Mouse (Mus musculus): ENCODE results near the gene B9d2. TPM values are rescaled to one million over a fixed set of nuclear protein-coding genes. Genes with fewer than 3 reads are reported as not detected.
A peak's percentile ranks its signal among the peaks of the same experiment; 100 is the strongest.

B9d2 gene
- total and polyA plus RNA-seq, 2 experiments, result 4.2 to 21.0 TPM

GRCm38 (mm10) chr7:25675405-25675804 lies 5.2 kb upstream of the B9d2 start:
- peaks cover 4% of the 10 kb centered on the region; the same call in 1 of the 2 replicates for H3K27me3 ChIP-seq (ENCODE audit: control insufficient read depth, insufficient read depth, low read length)
- WGBS, result 50% methylated on average over 6 of the region's 6 CpGs
- H3K9ac ChIP-seq (ENCODE audit: low read depth, low read length), result no peak overlapping the region
- H3K36me3 ChIP-seq (ENCODE audit: control insufficient read depth, insufficient read depth, low read length), result no peaks in the 10 kb centered on the region
- no peak for TF ChIP-seq CTCF (IDR thresholded peaks at IDR 0.05; ENCODE audit: low read depth, low read length)
- no peak for TF ChIP-seq POLR2A (IDR thresholded peaks at IDR 0.05; ENCODE audit: extremely low read depth, insufficient read depth, low read length)
- no peak overlapping the region for H3K27ac ChIP-seq (replicated peaks; ENCODE audit: insufficient read depth, low read depth, low read length)
- H3K4me1 ChIP-seq (ENCODE audit: control insufficient read depth, insufficient read depth, low read length), result peaks cover 4% of the 10 kb centered on the region
- DNase-seq (ENCODE audit: extremely low read depth, low read depth, low spot score), result no peak
- no peaks in the 10 kb centered on the region for H3K79me2 ChIP-seq (ENCODE audit: control insufficient read depth, insufficient read depth, low read length)
- H3K4me3 ChIP-seq (ENCODE audit: insufficient read depth, low read depth, low read length), result no peak overlapping the region

- DNase-seq (ENCODE audit: extremely low read depth, low read depth, low spot score), result peak; percentile 83
- no peak overlapping the region for H3K9ac ChIP-seq (ENCODE audit: low read depth, low read length)
- WGBS, result 24% methylated on average over 15 of the region's 15 CpGs
- H3K27ac ChIP-seq (replicated peaks; ENCODE audit: insufficient read depth, low read depth, low read length), result no peak overlapping the region
- H3K4me3 ChIP-seq (ENCODE audit: insufficient read depth, low read depth, low read length), result no peak overlapping the region
- TF ChIP-seq CTCF (IDR thresholded peaks at IDR 0.05; ENCODE audit: low read depth, low read length), result no peak
- no peak for TF ChIP-seq POLR2A (IDR thresholded peaks at IDR 0.05; ENCODE audit: extremely low read depth, insufficient read depth, low read length)
- peaks cover 4% of the 10 kb centered on the region for H3K4me1 ChIP-seq (ENCODE audit: control insufficient read depth, insufficient read depth, low read length)
- peaks cover 4% of the 10 kb centered on the region; the same call in 1 of the 2 replicates for H3K27me3 ChIP-seq (ENCODE audit: control insufficient read depth, insufficient read depth, low read length)
- no peaks in the 10 kb centered on the region for H3K79me2 ChIP-seq (ENCODE audit: control insufficient read depth, insufficient read depth, low read length)
- H3K36me3 ChIP-seq (ENCODE audit: control insufficient read depth, insufficient read depth, low read length), result no peaks in the 10 kb centered on the region
Observed at GRCm38 (mm10) chr7:25676085-25676781, 4.3 kb upstream of the B9d2 start.

DNA sequence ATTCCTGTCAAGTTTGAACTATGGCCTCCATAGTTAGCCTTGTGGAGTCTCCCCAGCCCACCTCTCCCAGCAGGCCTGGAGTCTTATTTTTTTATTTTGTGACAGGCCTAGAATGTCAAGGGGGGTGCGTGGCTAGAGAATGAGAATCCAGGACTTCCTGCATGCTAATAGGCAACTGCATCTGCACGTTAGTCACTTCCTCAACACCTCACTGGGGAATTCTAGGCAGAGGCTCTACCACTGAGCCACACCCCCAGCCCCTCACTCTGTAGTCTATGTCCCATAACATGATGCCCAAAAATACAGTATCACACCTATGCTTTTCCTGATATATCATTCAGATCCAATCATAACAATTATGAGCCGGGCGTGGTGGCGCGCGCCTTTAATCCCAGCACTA lies 3.6 kb upstream of the B9d2 start:
- Histone ChIP-seq H3K4me3 (ENCODE audit: insufficient read depth, low read depth, low read length) (no peak overlapping the region), H3K79me2 (ENCODE audit: control insufficient read depth, insufficient read depth, low read length) (no peaks in the 10 kb centered on the region), H3K36me3 (ENCODE audit: control insufficient read depth, insufficient read depth, low read length) (no peaks in the 10 kb centered on the region), H3K9ac (ENCODE audit: low read depth, low read length) (no peak overlapping the region), H3K27ac (replicated peaks; ENCODE audit: insufficient read depth, low read depth, low read length) (no peak overlapping the region), H3K4me1 (ENCODE audit: control insufficient read depth, insufficient read depth, low read length) (peaks cover 4% of the 10 kb centered on the region), H3K27me3 (ENCODE audit: control insufficient read depth, insufficient read depth, low read length) (peaks cover 4% of the 10 kb centered on the region; the same call in 1 of the 2 replicates)
- no peak for TF ChIP-seq CTCF (IDR thresholded peaks at IDR 0.05; ENCODE audit: low read depth, low read length)
- no peak for TF ChIP-seq POLR2A (IDR thresholded peaks at IDR 0.05; ENCODE audit: extremely low read depth, insufficient read depth, low read length)
- DNase-seq (ENCODE audit: extremely low read depth, low read depth, low spot score), result no peak
- WGBS, result 91% methylated on average over 7 of the region's 7 CpGs

DNA sequence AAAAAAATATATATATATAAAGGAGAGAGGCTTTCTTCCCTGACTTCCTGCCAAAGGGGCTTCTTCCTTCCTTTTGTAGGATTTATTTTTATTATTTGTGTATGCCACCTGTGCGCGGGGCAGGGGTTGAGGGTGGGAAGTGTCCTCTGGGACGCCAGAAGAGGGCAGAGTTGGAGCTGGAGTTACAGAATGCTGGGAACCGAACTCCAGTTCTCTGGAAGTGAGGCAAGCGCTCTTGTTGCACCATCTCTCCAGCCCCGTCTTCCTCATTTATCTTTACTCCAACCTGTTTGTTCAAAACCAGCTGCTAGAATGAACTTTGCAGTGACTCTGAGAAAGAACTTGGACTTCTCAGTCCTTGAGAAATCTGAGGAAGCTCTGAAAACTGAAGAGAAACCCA lies 609 bp upstream of the B9d2 start:
- WGBS, result 6% methylated on average over 6 of the region's 6 CpGs
- H3K27ac ChIP-seq (replicated peaks; ENCODE audit: insufficient read depth, low read depth, low read length), result no peak overlapping the region
- no peak overlapping the region for H3K4me3 ChIP-seq (ENCODE audit: insufficient read depth, low read depth, low read length)
- H3K36me3 ChIP-seq (ENCODE audit: control insufficient read depth, insufficient read depth, low read length), result no peaks in the 10 kb centered on the region
- H3K79me2 ChIP-seq (ENCODE audit: control insufficient read depth, insufficient read depth, low read length), result no peaks in the 10 kb centered on the region
- H3K27me3 ChIP-seq (ENCODE audit: control insufficient read depth, insufficient read depth, low read length), result peaks cover 1% of the 10 kb centered on the region; the same call in 1 of the 2 replicates
- peak; percentile 45 for DNase-seq (ENCODE audit: extremely low read depth, low read depth, low spot score)
- no peak overlapping the region for H3K9ac ChIP-seq (ENCODE audit: low read depth, low read length)
- H3K4me1 ChIP-seq (ENCODE audit: control insufficient read depth, insufficient read depth, low read length), result peaks cover 6% of the 10 kb centered on the region
- TF ChIP-seq CTCF (IDR thresholded peaks at IDR 0.05; ENCODE audit: low read depth, low read length) (peak; percentile 50), POLR2A (IDR thresholded peaks at IDR 0.05; ENCODE audit: extremely low read depth, insufficient read depth, low read length) (no peak)

DNA sequence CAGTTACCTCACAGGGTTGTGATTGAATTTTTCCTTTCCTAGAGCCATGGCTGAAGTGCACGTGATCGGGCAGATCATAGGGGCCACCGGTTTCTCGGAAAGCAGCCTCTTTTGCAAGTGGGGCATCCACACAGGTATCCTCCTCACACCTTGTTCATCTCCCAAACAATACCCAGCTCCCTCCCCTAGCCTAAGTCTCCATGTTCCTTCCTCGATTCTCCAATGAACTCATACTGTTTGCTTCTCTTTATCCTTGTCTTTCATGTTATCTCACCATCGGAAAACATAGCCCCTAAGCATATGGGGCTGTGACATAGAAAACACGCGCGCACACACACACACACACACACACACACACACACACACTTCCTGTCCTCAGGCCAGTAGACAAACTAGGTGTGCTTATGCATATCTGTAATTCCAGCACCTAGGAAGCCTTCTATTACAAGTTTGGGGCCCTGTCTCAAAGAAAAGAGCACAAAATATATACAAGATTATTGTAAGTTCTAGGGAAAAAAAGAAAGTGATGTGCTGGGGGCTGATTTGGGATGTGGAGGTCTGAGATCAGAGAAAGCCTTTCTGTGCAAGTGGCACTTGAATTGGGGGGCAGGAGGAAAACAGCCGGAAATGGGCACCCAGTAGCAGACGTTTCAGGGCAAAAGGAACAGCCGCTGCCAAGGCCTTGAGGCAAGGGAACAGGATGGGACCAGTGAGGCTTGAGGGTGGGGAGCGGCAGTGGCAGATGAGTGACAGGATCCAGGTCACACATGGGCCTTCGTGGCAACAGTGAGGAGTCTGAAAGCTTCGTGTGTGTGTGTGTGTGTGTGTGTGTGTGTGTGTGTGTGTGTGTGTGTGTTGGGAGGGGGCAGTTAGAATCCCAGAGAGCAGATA lies 1.0 kb downstream of the B9d2 start:
- Histone ChIP-seq H3K4me1 (ENCODE audit: control insufficient read depth, insufficient read depth, low read length) (peaks cover 5% of the 10 kb centered on the region; the same call in 1 of the 2 replicates), H3K4me3 (ENCODE audit: insufficient read depth, low read depth, low read length) (no peak overlapping the region)

More for the DNA sequence above, 1.0 kb downstream of the B9d2 start:
- DNase-seq (ENCODE audit: extremely low read depth, low read depth, low spot score), result no peak
- Histone ChIP-seq H3K36me3 (ENCODE audit: control insufficient read depth, insufficient read depth, low read length) (no peaks in the 10 kb centered on the region), H3K79me2 (ENCODE audit: control insufficient read depth, insufficient read depth, low read length) (no peaks in the 10 kb centered on the region), H3K27me3 (ENCODE audit: control insufficient read depth, insufficient read depth, low read length) (no peaks in the 10 kb centered on the region), H3K27ac (replicated peaks; ENCODE audit: insufficient read depth, low read depth, low read length) (no peak overlapping the region), H3K9ac (ENCODE audit: low read depth, low read length) (no peak overlapping the region)
- 67% methylated on average over 15 of the region's 15 CpGs for WGBS
- TF ChIP-seq CTCF (IDR thresholded peaks at IDR 0.05; ENCODE audit: low read depth, low read length) (no peak), POLR2A (IDR thresholded peaks at IDR 0.05; ENCODE audit: extremely low read depth, insufficient read depth, low read length) (no peak)
